Mouse (Mus musculus) midbrain, embryonic 14.5 days (tissue): ENCODE results near the gene Aldh8a1. TPM values are rescaled to one million over a fixed set of nuclear protein-coding genes. Genes with fewer than 3 reads are reported as not detected.
A peak's percentile ranks its signal among the peaks of the same experiment; 100 is the strongest.

Source experiments
- ATAC-seq: fragments of 200-750 bp; cut with Nextera tagmentation; 2 replicates; pipeline ENCODE4 v1.8.0; 2017; ENCODE audit warnings: moderate number of reproducible peaks, moderate library complexity; ENCODE audit not compliant: low FRiP score, low TSS enrichment
- DNase-seq: peaks from one replicate; pipeline ENCODE4 v3.0.0-alpha.2; 2015
- H3K27ac ChIP-seq: fragments of 300-500 bp; sonication (generic); replicated peaks from 2 replicates; pipeline ENCODE4 v1.5.1; 2014; ENCODE audit warnings: mild to moderate bottlenecking, low read depth, low read length, moderate library complexity
- H3K27me3 ChIP-seq: fragments of 300-500 bp; sonication (generic); 2 replicates; pipeline ENCODE4 v1.6.1; 2014; ENCODE audit warnings: low read length, control low read depth, mixed read lengths; ENCODE audit not compliant: control insufficient read depth, insufficient read depth
- H3K36me3 ChIP-seq: fragments of 300-500 bp; sonication (generic); 2 replicates; pipeline ENCODE4 v1.6.1; 2014; ENCODE audit warnings: low read length, control low read depth; ENCODE audit not compliant: control insufficient read depth, insufficient read depth
- H3K4me1 ChIP-seq: fragments of 300-500 bp; sonication (generic); 2 replicates; pipeline ENCODE4 v1.6.1; 2014; ENCODE audit warnings: mild to moderate bottlenecking, antibody characterized with exemption, low read length, control low read depth; ENCODE audit not compliant: control insufficient read depth, insufficient read depth
- H3K4me2 ChIP-seq: fragments of 300-500 bp; sonication (generic); 2 replicates; pipeline ENCODE4 v1.6.1; 2014; ENCODE audit warnings: mild to moderate bottlenecking, low read length, moderate library complexity
- H3K4me3 ChIP-seq: fragments of 300-500 bp; sonication (generic); replicated peaks from 2 replicates; pipeline ENCODE4 v1.5.1; 2014; ENCODE audit warnings: low read depth, low read length
- H3K9ac ChIP-seq: fragments of 300-500 bp; sonication (generic); replicated peaks from 2 replicates; pipeline ENCODE4 v1.6.1; 2014; ENCODE audit warnings: mild to moderate bottlenecking, low read length, moderate library complexity
- H3K9me3 ChIP-seq: fragments of 300-500 bp; sonication (generic); 2 replicates; pipeline ENCODE4 v1.6.1; 2016; ENCODE audit warnings: low read length, control low read depth, mixed read lengths; ENCODE audit not compliant: control insufficient read depth
- WGBS: fragments of 180-500 bp; shearing (Covaris S2); extraction: QIAGEN DNeasy Blood & Tissue Kit; methylation state at CpG from one replicate; pipeline ENCODE4 v1.1.7; 2014; 5-methylcytosine and 5-hydroxymethylcytosine counted together
- polyA plus RNA-seq: library from polyadenylated mRNA; unstranded; fragments of >200 nt; fragmentation: Nextera tagmentation; extraction: Ambion mirVana; gene quantifications from 2 replicates; pipeline ENCODE4 v1.2.1, GENCODE M21; 2014

The Aldh8a1 gene
- polyA plus RNA-seq = 0.08 TPM in 1 of 2 replicates, not detected in the other

- Histone ChIP-seq H3K4me3 (no peak within 1 kb of the TSS), H3K9ac (no peak within 1 kb of the TSS), H3K27ac (no peak within 1 kb of the TSS), H3K27me3 (no peaks in the 10 kb centered on the region), H3K9me3 (no peaks in the 10 kb centered on the region), H3K36me3 (no peaks in the 10 kb centered on the region), H3K4me2 (no peak within 1 kb of the TSS), H3K4me1 (no peaks in the 10 kb centered on the region)
- ATAC-seq (no peak), DNase-seq (no peak)
- WGBS = 88% methylated on average over 13 of the region's 13 CpGs
Measured at GRCm38 (mm10) chr10:21376682-21377473, at the start of gene Aldh8a1. Aldh8a1 (plus strand) TSS chr10:21377291.

- 90% methylated on average over 7 of the region's 7 CpGs for WGBS
- Histone ChIP-seq H3K36me3 (peaks cover 9% of the 10 kb centered on the region), H3K9me3 (no peaks in the 10 kb centered on the region), H3K27ac (no peak overlapping the region), H3K4me3 (no peak overlapping the region), H3K4me2 (no peak overlapping the region), H3K4me1 (no peaks in the 10 kb centered on the region), H3K27me3 (no peaks in the 10 kb centered on the region), H3K9ac (no peak overlapping the region)
- ATAC-seq (no peak), DNase-seq (no peak)
Measured at GRCm38 (mm10) chr10:21327605-21328135, 49.4 kb upstream of the Aldh8a1 start.

GRCm38 (mm10) chr10:21334349-21335105, 42.6 kb upstream of the Aldh8a1 start:
- ATAC-seq = no peak
- H3K36me3 ChIP-seq = peaks cover 42% of the 10 kb centered on the region

GRCm38 (mm10) chr10:21335534-21335933, 41.6 kb upstream of the Aldh8a1 start:
- 98% methylated on average over 5 of the region's 5 CpGs for WGBS

More at GRCm38 (mm10) chr10:21334349-21335105, 42.6 kb upstream of the Aldh8a1 start:
- Histone ChIP-seq H3K9me3 (no peaks in the 10 kb centered on the region), H3K9ac (no peak overlapping the region), H3K4me3 (no peak overlapping the region), H3K27ac (no peak overlapping the region), H3K4me2 (no peak overlapping the region), H3K27me3 (no peaks in the 10 kb centered on the region), H3K4me1 (no peaks in the 10 kb centered on the region)
- 90% methylated on average over 7 of the region's 7 CpGs for WGBS
- DNase-seq = no peak

GRCm38 (mm10) chr10:21337191-21337590, 39.9 kb upstream of the Aldh8a1 start:
- H3K4me2 ChIP-seq = no peak overlapping the region
- peaks cover 45% of the 10 kb centered on the region for H3K36me3 ChIP-seq
- no peaks in the 10 kb centered on the region for H3K27me3 ChIP-seq
- no peaks in the 10 kb centered on the region for H3K9me3 ChIP-seq
- H3K9ac ChIP-seq = no peak overlapping the region
- H3K4me1 ChIP-seq = no peaks in the 10 kb centered on the region
- 74% methylated on average over 2 of the region's 2 CpGs for WGBS
- DNase-seq (peak; percentile 47), ATAC-seq (no peak)
- H3K27ac ChIP-seq = no peak overlapping the region
- no peak overlapping the region for H3K4me3 ChIP-seq

More at GRCm38 (mm10) chr10:21335534-21335933, 41.6 kb upstream of the Aldh8a1 start:
- H3K4me2 ChIP-seq = no peak overlapping the region
- ATAC-seq = no peak
- H3K27ac ChIP-seq = no peak overlapping the region
- H3K9ac ChIP-seq = no peak overlapping the region
- peaks cover 44% of the 10 kb centered on the region for H3K36me3 ChIP-seq
- H3K9me3 ChIP-seq = no peaks in the 10 kb centered on the region
- no peak overlapping the region for H3K4me3 ChIP-seq
- no peak for DNase-seq
- no peaks in the 10 kb centered on the region for H3K4me1 ChIP-seq
- no peaks in the 10 kb centered on the region for H3K27me3 ChIP-seq

GRCm38 (mm10) chr10:21341706-21342105, 35.4 kb upstream of the Aldh8a1 start:
- Histone ChIP-seq H3K36me3 (peaks cover 66% of the 10 kb centered on the region), H3K9me3 (no peaks in the 10 kb centered on the region), H3K4me3 (no peak overlapping the region), H3K4me2 (no peak overlapping the region), H3K9ac (no peak overlapping the region), H3K27ac (no peak overlapping the region), H3K4me1 (no peaks in the 10 kb centered on the region), H3K27me3 (no peaks in the 10 kb centered on the region)
- 82% methylated on average over 14 of the region's 14 CpGs for WGBS
- ATAC-seq (no peak), DNase-seq (no peak)

- Histone ChIP-seq H3K27ac (no peak overlapping the region), H3K9ac (no peak overlapping the region), H3K27me3 (no peaks in the 10 kb centered on the region), H3K4me1 (no peaks in the 10 kb centered on the region), H3K36me3 (peaks cover 66% of the 10 kb centered on the region), H3K4me3 (no peak overlapping the region), H3K4me2 (no peak overlapping the region), H3K9me3 (no peaks in the 10 kb centered on the region)
- ATAC-seq (no peak), DNase-seq (no peak)
- 88% methylated on average over 11 of the region's 11 CpGs for WGBS
Measured at GRCm38 (mm10) chr10:21342331-21343005, 34.6 kb upstream of the Aldh8a1 start.

GRCm38 (mm10) chr10:21347332-21347731, 29.8 kb upstream of the Aldh8a1 start:
- Histone ChIP-seq H3K9me3 (no peaks in the 10 kb centered on the region), H3K36me3 (peaks cover 70% of the 10 kb centered on the region), H3K27me3 (no peaks in the 10 kb centered on the region), H3K4me2 (no peak overlapping the region), H3K4me3 (no peak overlapping the region), H3K4me1 (no peaks in the 10 kb centered on the region), H3K27ac (no peak overlapping the region), H3K9ac (no peak overlapping the region)
- no peak for DNase-seq
- no peak for ATAC-seq
- WGBS = 96% methylated on average over 4 of the region's 4 CpGs
